Mouse (Mus musculus) spleen, adult 2 months (tissue): ENCODE measurements at regions not wholly inside any gene's neighbourhood (a gene's known extent, or its start where the extent isn't known, plus 50 kb on each side); places are given as distances from the start of the nearest gene placed in this dataset.

Experiments used
- DNase-seq, 2 experiments: peaks; one replicate each; pipeline versions ENCODE4 v3.0.0 to v3.0.0-alpha.2; 2012 to 2021; ENCODE audit warnings: low spot score in 2 of 2, low read depth in 1 of 2
- H3K27ac ChIP-seq: fragments of 200-500 bp; 2 replicates; pipeline ENCODE4 v1.5.1; 2012; ENCODE audit warnings: low read length, inconsistent platforms; ENCODE audit not compliant: insufficient read depth
- H3K27me3 ChIP-seq: fragments of 200-500 bp; 2 replicates; pipeline ENCODE4 v1.6.1; 2012; ENCODE audit warnings: mild to moderate bottlenecking, moderate library complexity, low read length, inconsistent platforms; ENCODE audit not compliant: control insufficient read depth, insufficient read depth
- H3K36me3 ChIP-seq: fragments of 200-500 bp; 2 replicates; pipeline ENCODE4 v1.6.1; 2012; ENCODE audit warnings: mild to moderate bottlenecking, low read length, inconsistent platforms; ENCODE audit not compliant: control insufficient read depth, insufficient read depth
- H3K4me1 ChIP-seq: fragments of 200-500 bp; 2 replicates; pipeline ENCODE4 v1.6.1; 2011; ENCODE audit warnings: inconsistent platforms; ENCODE audit not compliant: control insufficient read depth, insufficient read depth, insufficient read length
- H3K4me3 ChIP-seq: fragments of 200-500 bp; 2 replicates; pipeline ENCODE4 v1.5.1; 2011; ENCODE audit warnings: mild to moderate bottlenecking, inconsistent platforms; ENCODE audit not compliant: insufficient read depth, insufficient read length; ENCODE audit errors: extremely low read depth
- CTCF ChIP-seq: fragments of 200-500 bp; IDR thresholded peaks from 2 replicates; pipeline ENCODE4 v1.5.1; 2011; ENCODE audit warnings: mild to moderate bottlenecking, inconsistent platforms; ENCODE audit not compliant: insufficient read depth, insufficient read length, insufficient replicate concordance; ENCODE audit errors: extremely low read depth
- POLR2A ChIP-seq: fragments of 200-500 bp; IDR thresholded peaks from 2 replicates; pipeline ENCODE4 v1.6.1; 2011; ENCODE audit warnings: low read depth, low read length, inconsistent platforms
- WGBS: fragments of 180-500 bp; shearing (Covaris S2); methylation state at CpG from one replicate; pipeline ENCODE4 v1.1.7; 2018; 5-methylcytosine and 5-hydroxymethylcytosine counted together

- H3K27me3 ChIP-seq, result no peaks in the 10 kb centered on the region
- H3K36me3 ChIP-seq, result no peaks in the 10 kb centered on the region
- no peak overlapping the region for H3K4me3 ChIP-seq
- WGBS, result 74% methylated on average over 3 of the region's 3 CpGs
- no peak overlapping the region for H3K27ac ChIP-seq
- TF ChIP-seq POLR2A (no peak), CTCF (no peak)
- H3K4me1 ChIP-seq, result no peaks in the 10 kb centered on the region
- DNase-seq, result no peak
Observed at GRCm38 (mm10) chr2:128526883-128527344, 64.1 kb upstream of the Spdye4c start.

GRCm38 (mm10) chr2:128536294-128536693 is 54.7 kb upstream of the Spdye4c start:
- H3K36me3 ChIP-seq, result no peaks in the 10 kb centered on the region
- no peak for DNase-seq
- no peaks in the 10 kb centered on the region for H3K4me1 ChIP-seq
- H3K4me3 ChIP-seq, result no peak overlapping the region
- TF ChIP-seq POLR2A (no peak), CTCF (no peak)
- WGBS, result 68% methylated on average over 3 of the region's 3 CpGs
- no peak overlapping the region for H3K27ac ChIP-seq
- no peaks in the 10 kb centered on the region for H3K27me3 ChIP-seq

DNA sequence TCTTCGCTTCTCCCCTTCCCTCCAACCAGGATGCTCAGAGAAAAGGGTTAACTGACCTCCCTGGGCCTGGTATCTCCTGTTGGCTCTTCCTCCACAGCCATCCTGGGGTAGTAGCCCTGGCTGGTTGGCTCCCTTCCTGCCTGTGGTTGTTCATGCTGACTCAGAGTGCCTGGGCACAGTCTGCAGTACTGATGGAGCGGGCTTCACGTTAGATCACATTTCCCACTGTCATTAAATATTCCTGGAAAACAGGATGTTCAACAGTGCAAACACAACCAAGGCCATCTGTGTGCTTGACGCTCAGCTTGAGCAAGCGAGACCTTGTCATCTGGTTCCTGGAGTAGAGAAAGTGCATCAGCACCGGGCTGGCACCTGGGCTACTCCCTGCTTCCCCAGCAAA is 53.6 kb upstream of the Spdye4c start:
- H3K27me3 ChIP-seq, result no peaks in the 10 kb centered on the region
- 71% methylated on average over 6 of the region's 6 CpGs for WGBS
- no peak for DNase-seq
- TF ChIP-seq CTCF, result no peak
- TF ChIP-seq POLR2A, result no peak
- H3K4me1 ChIP-seq, result no peaks in the 10 kb centered on the region
- H3K4me3 ChIP-seq, result no peak overlapping the region
- no peak overlapping the region for H3K27ac ChIP-seq
- H3K36me3 ChIP-seq, result no peaks in the 10 kb centered on the region

DNA sequence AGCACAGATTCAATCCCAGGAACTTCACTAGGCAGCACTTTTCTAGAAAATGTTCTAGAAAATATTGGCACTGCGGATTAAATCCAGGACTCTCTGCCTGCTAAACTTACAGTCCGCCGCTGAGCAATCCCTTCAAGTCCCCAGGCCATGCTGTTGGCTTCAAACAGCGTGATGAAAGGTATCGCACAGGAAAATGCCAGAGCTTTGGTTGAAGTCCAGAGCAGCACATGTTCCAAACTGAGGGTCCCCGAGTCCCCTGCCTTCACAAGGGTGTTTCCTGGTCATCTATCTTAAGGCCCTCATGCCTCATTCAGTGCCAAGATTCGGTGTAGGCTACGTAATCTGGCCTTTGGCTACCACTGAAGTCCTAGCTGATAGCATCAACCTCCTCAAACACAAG is 52.3 kb upstream of the Spdye4c start:
- H3K4me3 ChIP-seq, result no peak overlapping the region
- WGBS, result 91% methylated on average over 8 of the region's 8 CpGs
- no peak for DNase-seq
- no peaks in the 10 kb centered on the region for H3K27me3 ChIP-seq
- no peak overlapping the region for H3K27ac ChIP-seq
- H3K36me3 ChIP-seq, result no peaks in the 10 kb centered on the region
- TF ChIP-seq CTCF (no peak), POLR2A (no peak)
- H3K4me1 ChIP-seq, result no peaks in the 10 kb centered on the region
